Comparison of ENCODE assay signal across 10 mouse cellular contexts in the genomic region with DNA sequence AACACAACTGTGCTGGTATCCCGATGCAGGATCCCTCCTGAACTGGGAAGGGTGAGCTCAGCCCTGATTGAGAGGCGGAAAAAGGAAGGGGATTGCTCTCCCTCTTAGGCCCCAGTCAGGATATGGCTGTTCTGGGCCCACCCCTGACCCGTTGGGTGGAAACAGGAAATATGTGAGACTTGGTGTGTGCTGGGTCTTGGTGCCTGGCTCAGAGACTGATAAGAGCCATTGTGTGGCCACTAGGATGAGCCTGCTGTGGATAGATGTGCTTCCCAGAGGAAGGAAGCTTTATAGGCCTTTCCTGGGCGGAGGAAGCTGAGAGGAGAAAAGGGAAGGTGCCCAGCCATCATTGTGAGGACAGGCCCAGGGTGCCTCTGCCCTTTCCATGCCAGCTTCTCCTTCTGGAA. TPM values are rescaled to one million over a fixed set of nuclear protein-coding genes. Genes with fewer than 3 reads are reported as not detected.
DNase-seq lines count a peak whose midpoint lies in the region; ATAC-seq and TF ChIP-seq lines count a peak whose summit lies in the region.
"Had no signal": no experiment of that assay in that cellular context is flagged by ENCODE, and none has a peak within 500 bp of the region (broad histone marks: within the 10 kb centered on the region; RNA-seq: fewer than 3 reads in every experiment).

No protein-coding gene starts in this region.

- H3K4me1 ChIP-seq in lung, embryonic 14.5 days (ENCODE audit: insufficient read depth): peaks cover 20% of the 10 kb centered on the region

- peak overlapping the region; percentile 61 for H3K27ac ChIP-seq in lung, embryonic 14.5 days (ENCODE audit: low read depth)
- H3K27ac ChIP-seq: liver, embryonic 14.5 days had no signal

- no peak overlapping the region for H3K4me2 ChIP-seq in lung, embryonic 14.5 days

- ATAC-seq in lung, embryonic 14.5 days (ENCODE audit: insufficient read depth): no peak
- ATAC-seq: forebrain, embryonic 16.5 days had no signal

- 66% methylated on average over 4 of the region's 4 CpGs for WGBS in lung, embryonic 14.5 days

- H3K9me3 ChIP-seq in lung, embryonic 14.5 days (ENCODE audit: low read depth, low read length): no peaks in the 10 kb centered on the region

- H3K9ac ChIP-seq in lung, embryonic 14.5 days: no peak overlapping the region
- H3K9ac ChIP-seq: liver, embryonic 14.5 days had no signal

- peak; percentile 59 for DNase-seq in adrenal gland, adult 8-10 months
- DNase-seq in adrenal gland, postnatal 4 days (ENCODE audit: low spot score in 2 of 2): no peak
- peak; percentile 66 to 85 for DNase-seq in heart, adult 18-20 months
- DNase-seq in kidney, adult 8-10 months: peak; percentile 50 to 70
- peak; percentile 47 for DNase-seq in lung, embryonic 14.5 days
- no peak for DNase-seq in urinary bladder, adult 18-20 months (ENCODE audit: low spot score in 2 of 2)
- DNase-seq in natural killer cell, adult 2 months (ENCODE audit: low spot score in 2 of 2): no peak
- no peak for DNase-seq in embryo, embryonic 10 days (ENCODE audit: low spot score)

- TF ChIP-seq CTCF in lung, embryonic 14.5 days (IDR thresholded peaks at IDR 0.05; ENCODE audit: low read depth): no peak

- no peaks in the 10 kb centered on the region for H3K36me3 ChIP-seq in lung, embryonic 14.5 days (ENCODE audit: insufficient read depth)

- 0 out of 2 replicates have a peak, but pooled peaks cover 3% of the 10 kb centered on the region for H3K27me3 ChIP-seq in lung, embryonic 14.5 days (ENCODE audit: insufficient read depth, low read length)

- no peak overlapping the region for H3K4me3 ChIP-seq in lung, embryonic 14.5 days (ENCODE audit: low read depth, low read length)

RNA-seq across cellular contexts. Expression of gene Myo1c, which starts 1.1 kb away (rescaled TPM):
- total RNA-seq in adrenal gland, adult 8-10 months (2022): 100 to 1,000 TPM; 151 to 208 (median 180) TPM
- total RNA-seq in adrenal gland, postnatal 4 days (2021): 100 to 1,000 TPM; 122 to 132 TPM
- total RNA-seq in heart, adult 18-20 months (2021): 10 to 100 TPM; 87.2 to 96.1 TPM
- polyA plus RNA-seq in lung, embryonic 14.5 days (2014; fragmentation: Nextera tagmentation; extraction: Ambion mirVana): 52.3 and 56.5 TPM in 2 replicates

RNA-seq across cellular contexts. Expression of gene Inpp5k, which starts 18.4 kb away (rescaled TPM):
- total RNA-seq in adrenal gland, adult 8-10 months (2022): 10 to 100 TPM; 46.2 to 62.5 (median 53.6) TPM
- total RNA-seq in adrenal gland, postnatal 4 days (2021): 10 to 100 TPM; 59.8 to 64.4 TPM
- 10 to 100 TPM; 24.1 to 28.3 TPM for total RNA-seq in heart, adult 18-20 months (2021)
- polyA plus RNA-seq in lung, embryonic 14.5 days (2014; fragmentation: Nextera tagmentation; extraction: Ambion mirVana): 23.1 and 24.9 TPM in 2 replicates

RNA-seq across cellular contexts. Expression of gene Crk, which starts 29.9 kb away (rescaled TPM):
- total RNA-seq in adrenal gland, adult 8-10 months (2022): 100 to 1,000 TPM; 115 to 125 (median 117) TPM
- total RNA-seq in adrenal gland, postnatal 4 days (2021): 100 to 1,000 TPM; 106 to 108 TPM
- 10 to 100 TPM; 83.6 to 87.8 TPM for total RNA-seq in heart, adult 18-20 months (2021)
- polyA plus RNA-seq in lung, embryonic 14.5 days (2014; fragmentation: Nextera tagmentation; extraction: Ambion mirVana): 109 and 116 TPM in 2 replicates

Comparison
In these comparisons a context has a peak if more than half of its experiments do, and no peak if none do; other contexts are left out.
1. DNase-seq: peak in adrenal gland, adult 8-10 months (single experiment), heart, adult 18-20 months (2 of 2), kidney, adult 8-10 months (2 of 2) and lung, embryonic 14.5 days (single experiment); none in adrenal gland, postnatal 4 days (0 of 2), urinary bladder, adult 18-20 months (0 of 2), natural killer cell, adult 2 months (0 of 2) and embryo, embryonic 10 days (single experiment).